Mouse (Mus musculus) frontal cortex, postnatal 10 days (tissue): ENCODE results near the gene Hps4.

Experiments
- DNase-seq, 2 experiments: peaks; one replicate each; pipeline ENCODE4 v3.0.0; 2022; ENCODE audit warnings: low spot score in 2 of 2, mixed read lengths in 1 of 2

The Hps4 gene

DNA sequence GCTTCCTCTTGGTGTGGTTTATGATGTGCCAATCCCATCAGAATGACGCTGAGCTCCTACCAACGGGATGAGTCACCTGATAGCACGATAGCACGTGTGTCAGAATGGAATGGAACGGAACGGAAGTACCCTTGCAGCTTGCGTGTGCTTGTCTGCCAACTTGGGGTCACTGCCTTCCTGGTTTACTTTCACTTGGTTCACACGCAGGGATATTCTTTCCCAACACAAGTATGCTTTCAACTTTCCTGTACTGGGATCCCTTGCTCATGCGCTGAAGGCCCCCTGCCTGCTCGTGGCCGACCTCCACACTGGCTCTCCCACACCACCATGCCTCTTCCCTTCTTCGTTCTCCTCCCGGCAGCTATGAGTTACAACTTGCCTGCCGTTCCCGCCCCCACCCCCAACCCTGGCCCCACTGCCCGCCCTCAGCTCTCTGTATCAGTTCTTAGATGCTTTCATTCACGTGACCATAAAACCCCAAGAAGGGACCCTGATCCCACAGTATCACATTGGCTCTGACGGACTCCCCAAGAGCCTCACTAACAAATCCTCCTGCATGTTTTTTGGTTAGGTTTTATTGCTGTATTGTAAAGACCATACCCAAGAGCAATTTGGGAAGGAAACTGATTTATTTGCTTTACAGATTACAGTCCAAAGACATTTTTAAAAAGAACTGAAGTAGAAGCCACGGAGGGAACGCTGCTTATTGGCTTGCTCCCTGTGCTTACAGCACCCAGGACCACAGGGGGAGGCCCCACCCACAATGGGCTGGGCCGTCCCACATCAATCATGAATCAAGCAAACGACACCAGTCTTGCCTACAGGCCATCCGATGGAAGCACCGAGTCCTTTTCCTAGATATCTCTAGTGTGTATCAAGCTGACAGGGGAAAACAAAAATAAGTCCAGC, 18.0 kb upstream of the Hps4 start:
- no peak for DNase-seq

DNA sequence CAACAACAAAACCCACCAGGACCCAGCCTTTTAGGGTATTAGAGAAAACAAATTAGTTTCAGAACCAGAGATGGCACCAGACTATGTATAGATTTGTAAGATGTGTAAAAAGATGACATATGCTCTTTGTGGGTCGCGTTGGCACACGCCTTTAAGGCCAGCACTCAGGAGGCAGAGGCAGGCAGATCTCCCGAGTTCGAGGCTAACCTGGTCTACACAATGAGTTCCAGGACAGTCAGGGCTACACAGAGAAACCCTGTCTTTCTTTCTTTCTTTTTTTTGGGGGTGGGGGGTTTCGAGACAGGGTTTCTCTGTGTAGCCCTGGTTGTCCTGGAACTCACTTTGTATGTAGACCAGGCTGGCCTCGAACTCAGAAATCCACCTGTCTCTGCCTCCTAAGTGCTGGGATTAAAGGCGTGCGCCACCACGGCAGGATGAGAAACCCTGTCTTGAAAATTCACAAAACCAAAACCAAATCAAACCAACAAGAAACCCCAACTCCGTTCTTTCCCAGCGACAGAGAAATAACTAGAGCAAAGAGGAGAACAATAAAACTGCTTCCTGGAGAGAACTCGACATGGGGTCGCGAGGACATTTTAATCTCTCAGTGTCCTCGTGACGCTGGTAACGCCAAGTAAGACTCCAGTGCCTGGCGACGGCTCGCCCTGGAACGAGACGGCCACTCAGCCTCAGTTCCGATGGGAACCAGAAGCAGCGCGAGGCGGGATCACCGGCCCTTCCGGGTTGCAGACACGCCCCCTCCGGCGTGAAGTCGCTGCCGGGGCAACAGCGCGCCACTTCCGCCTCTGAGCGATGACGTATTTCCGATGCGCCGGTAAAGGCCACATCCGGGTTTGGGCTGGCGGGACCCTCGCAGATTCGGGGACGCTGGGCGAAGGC, 17.1 kb upstream of the Hps4 start, which contains the start of gene Tfip11:
Gene Tfip11 (plus strand): TSS at position 813 of the 900 bp plus-strand sequence.
- peak; percentile 94 to 97 for DNase-seq

DNA sequence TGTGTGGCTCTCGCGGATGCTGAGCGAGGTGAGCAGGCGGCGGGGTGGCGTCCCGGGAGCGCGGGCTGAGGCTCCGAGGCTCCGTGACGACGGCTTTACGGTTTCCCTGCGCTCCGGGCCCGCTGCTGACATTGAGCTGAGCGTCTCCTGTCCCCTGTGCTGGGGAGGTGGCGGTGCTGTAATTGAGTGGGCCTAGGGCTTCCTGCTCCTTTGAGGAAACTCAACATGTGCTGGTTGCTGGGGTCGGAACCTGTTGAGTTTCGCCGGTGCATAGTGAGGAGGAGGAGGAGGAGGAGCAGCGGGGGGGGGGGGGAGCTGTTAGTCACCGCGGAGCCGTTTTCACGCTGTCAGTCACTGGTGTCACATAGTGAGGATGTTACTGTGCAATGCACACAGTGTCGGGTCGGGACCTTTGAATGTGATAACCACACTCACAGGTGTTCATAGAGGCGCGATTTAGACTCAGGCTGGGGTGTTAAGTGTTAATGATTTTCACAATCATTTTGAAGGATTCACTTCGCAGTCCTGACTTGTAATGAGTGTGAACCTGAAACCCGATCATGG, 16.4 kb upstream of the Hps4 start:
- no peak for DNase-seq

- DNase-seq: no peak
These were observed 15.0 kb upstream of the Hps4 start for GRCm38 (mm10) chr5:112327854-112328253.

GRCm38 (mm10) chr5:112329805-112330564, 12.9 kb upstream of the Hps4 start:
- no peak for DNase-seq

- no peak for DNase-seq
These were observed 7.4 kb upstream of the Hps4 start for GRCm38 (mm10) chr5:112335473-112335872.

- no peak for DNase-seq
These were observed 5.9 kb upstream of the Hps4 start for GRCm38 (mm10) chr5:112337004-112337403.

DNA sequence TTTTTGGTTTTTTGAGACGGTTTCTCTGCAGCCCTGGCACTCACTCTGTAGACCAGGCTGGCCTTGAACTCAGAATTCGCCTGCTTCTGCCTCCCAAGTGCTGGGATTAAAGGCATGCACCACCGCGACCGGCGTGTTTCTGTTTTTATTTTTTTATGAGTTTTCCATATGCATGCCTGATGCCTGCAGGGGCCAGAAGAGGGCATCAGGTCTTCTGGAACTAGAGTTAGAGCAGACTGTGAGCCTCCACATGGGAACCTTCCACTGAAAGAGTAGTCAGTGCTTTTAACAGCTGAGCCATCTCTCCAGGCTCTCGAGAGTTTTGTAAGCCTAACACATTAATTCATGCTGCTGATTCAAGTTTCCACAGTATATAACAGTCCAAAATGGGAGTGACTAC, 3.7 kb upstream of the Hps4 start:
- DNase-seq: no peak

GRCm38 (mm10) chr5:112343205-112343595, 317 bp downstream of the Hps4 start:
- DNase-seq: no peak

- DNase-seq: peak in 1 of 2 experiments; percentile 64
These were observed 1.4 kb downstream of the Hps4 start for GRCm38 (mm10) chr5:112344092-112344960.

DNA sequence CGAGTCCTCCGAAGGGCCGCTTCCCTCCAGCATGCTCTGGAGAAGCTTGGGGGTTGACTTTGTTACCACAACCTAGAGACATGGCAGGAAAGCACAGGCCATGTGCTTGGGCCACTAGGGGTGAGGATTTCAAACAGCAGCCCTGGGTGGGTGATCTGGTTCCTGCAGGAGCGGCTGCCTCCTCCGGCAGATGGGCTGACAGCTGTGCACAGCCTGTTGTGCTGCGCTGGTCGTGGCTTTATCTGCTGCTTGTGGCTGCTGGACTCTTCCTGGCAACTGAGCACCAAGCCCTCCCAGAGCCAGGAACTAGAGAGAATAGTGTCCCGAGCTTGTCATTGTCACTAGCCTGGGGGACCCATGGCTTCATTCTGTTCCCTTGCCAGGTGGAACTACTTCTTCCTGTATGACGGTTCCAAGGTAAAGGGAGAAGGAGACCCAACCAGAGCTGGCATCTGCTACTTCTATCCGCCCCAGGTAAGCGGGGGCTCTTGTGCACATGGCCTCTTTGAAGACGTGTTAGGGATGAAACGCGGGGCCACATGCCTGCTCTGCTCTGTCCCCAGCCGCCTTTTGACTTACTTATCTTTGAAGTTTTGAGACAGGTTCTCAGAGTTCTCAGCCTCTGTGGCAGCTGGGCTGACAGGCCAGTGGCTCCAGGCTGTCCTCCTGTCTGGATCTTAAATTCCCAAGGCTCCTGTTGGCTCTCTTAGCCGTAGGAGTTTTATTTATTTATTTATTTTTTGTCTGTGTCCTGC, 3.5 kb downstream of the Hps4 start:
- no peak for DNase-seq

DNA sequence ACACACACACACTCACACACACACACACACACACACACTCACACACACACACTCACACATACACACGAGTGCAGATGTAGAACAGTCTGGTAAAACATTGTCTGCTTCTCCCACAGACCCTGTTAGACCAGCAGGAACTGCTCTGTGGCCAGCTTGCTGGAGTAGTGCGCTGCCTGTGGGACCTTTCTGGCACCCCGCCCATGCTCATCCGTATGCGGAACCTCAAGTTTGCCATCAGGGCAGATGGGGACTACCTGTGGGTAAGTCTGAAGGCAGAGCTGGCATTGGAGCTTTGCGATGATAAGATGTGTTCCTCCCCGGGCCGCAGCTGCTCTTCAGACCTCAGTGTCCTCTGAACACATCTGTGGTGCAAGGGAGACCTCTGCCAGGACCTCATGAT, 6.3 kb downstream of the Hps4 start:
- no peak for DNase-seq

- no peak for DNase-seq
These were observed 12.6 kb downstream of the Hps4 start for GRCm38 (mm10) chr5:112355493-112355892.

- no peak for DNase-seq
These were observed 13.0 kb downstream of the Hps4 start, which contains the start of gene Gm6583 for GRCm38 (mm10) chr5:112355910-112356309. Gene Gm6583, minus strand, starts transcription at chr5:112356033.

DNA sequence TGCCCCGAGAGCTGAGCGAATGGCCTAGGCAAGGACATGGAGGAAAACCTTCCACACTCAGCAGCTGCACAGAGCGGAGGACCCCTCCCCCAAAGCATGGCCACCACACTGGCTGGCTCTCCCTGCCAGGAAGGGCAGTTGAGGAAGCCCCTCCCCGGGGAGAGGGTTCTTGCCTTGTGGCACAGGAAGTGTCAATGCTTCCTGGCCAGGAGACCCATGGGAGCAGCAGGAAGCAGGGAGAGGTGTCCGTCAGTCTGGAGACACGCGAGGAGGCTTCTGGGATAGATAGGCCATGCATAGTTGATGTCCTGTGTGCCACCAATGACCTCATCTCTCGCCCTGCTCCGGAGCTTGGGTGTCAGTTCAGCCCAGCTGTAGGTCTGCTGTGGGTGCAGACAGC, 13.4 kb downstream of the Hps4 start:
- no peak for DNase-seq

GRCm38 (mm10) chr5:112359520-112359919, 16.6 kb downstream of the Hps4 start:
- DNase-seq: no peak

DNA sequence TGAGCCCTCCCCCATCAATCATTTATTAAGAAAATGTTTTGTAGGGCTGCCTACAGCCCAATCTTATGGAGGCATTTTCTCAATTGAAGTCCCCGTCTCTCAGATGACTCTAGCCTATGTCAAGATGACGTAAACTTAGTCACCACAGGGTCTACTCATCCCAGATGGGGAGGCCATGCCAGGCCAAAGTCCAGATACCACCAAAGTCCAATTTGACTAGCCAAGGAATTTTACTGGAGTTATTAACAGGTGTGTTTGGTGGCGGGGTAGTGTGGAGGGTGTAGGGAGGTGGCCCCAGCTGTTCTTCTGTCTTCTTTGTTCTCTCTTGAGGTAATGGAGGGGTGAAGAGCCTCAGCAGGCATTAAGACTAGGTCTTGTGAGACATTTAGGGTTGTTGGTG, 17.2 kb downstream of the Hps4 start:
- DNase-seq: no peak

DNA sequence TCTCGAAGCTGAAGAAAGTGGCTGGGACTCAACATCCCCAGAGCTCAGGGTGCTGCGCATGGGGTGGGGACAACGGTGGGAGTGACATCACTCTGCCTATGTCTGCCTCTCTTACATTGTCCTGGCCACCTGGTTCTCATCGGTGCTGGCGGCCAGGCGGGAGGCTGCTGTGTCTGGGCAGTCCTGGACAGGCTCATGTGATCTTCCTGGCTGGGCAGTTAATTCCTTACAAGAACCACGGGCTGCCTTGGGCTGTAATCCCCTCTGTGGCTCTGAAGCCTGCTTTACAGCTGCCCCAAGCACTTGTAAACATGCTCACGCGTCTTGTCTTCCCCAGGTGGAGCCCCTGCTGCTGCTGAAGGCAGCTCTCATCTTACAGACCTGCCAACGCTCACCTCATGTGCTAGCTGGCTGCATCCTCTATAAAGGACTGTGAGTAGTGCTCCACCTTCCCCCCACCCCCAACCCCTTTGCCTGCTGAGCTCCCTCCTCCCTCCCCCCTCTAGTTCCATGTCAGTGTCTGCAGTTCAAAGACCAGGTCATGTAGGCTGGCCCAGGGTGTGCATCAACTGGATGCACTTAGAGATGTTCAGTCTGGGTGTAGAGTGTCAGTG, 21.4 kb downstream of the Hps4 start:
- no peak for DNase-seq

DNA sequence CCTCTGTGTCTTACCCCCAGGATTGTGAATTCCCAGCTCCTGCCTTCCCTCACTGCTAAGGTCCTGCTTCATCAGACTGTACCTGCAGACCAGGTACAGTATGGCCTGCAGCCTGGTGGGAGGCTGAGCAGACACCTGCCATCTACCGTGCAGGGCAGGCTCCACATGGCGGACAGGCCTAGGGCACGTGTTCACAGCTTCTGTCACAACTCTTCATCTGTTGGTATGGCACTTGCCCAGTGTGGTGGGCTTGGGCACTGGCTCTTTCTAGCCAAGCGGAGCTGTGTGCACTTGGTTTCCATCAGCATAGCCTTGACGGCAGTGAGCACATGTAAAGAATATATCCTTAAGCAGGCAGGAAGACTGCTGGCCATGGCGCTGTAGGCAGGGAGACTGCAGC, 24.0 kb downstream of the Hps4 start:
- no peak for DNase-seq
